Mouse (Mus musculus): ENCODE results near the gene Gabre. TPM values are rescaled to one million over a fixed set of nuclear protein-coding genes. Genes with fewer than 3 reads are reported as not detected.

Gene Gabre
- not detected for total RNA-seq (2023)

GRCm38 (mm10) chrX:72274659-72275371, at the start of gene Gabre:
Gene Gabre, minus strand, starts transcription at chrX:72274803.

GRCm38 (mm10) chrX:72221717-72222116, 52.9 kb downstream of the Gabre start, which contains the start of gene Magea4:
Gene Magea4, plus strand, starts transcription at chrX:72222017.

Other genes starting within 250 kb of the Gabre start
- not detected for gene Magea4, start 52.8 kb downstream of the Gabre start, total RNA-seq (2023)
- not detected for gene Magea10, start 112.1 kb upstream of the Gabre start, total RNA-seq (2023)

Data from B cell, adult 67 days (primary cell).